Mouse (Mus musculus) cerebellum, postnatal 14 days (tissue): ENCODE measurements around the gene Six1.

Source experiments
- DNase-seq, 2 experiments: peaks; one replicate each; pipeline ENCODE4 v3.0.0; 2021; ENCODE audit warnings: mixed read lengths in 2 of 2

The Six1 gene

DNA sequence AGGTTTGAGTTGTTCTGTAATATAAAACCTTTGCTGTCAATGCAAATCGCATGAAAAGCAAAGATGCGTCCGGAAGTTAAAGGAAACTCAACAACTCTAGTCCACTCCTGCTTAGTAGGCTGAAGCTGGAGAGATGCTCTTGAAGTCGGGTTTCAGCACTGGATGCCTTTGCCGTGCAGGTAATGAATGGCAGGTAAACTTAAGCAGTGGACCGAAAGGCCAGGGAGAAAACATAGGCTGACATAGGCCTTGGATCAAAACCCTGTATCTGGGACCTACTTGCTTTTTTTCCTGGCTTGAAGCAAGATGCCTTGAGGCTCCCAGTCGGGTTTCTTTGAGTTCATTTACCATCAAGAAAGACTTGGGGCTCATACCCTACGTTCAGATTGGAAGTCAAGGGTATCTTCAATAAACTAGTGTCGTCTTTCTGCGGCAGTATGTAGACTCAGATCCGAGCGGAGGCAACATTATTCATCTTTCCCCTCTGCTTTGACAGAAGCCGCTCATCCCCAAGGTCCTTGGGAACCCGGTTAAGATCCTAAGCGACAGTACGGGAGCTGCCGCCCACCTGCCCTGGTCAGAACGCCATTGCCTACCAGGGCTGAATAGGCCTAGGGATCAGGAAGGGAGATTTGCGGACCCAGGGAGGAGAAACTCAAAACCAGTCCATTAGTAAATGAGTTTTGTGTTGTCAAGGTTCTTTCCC lies 4.0 kb downstream of the Six1 start:
- DNase-seq, result peak in 1 of 2 experiments; percentile 19

DNA sequence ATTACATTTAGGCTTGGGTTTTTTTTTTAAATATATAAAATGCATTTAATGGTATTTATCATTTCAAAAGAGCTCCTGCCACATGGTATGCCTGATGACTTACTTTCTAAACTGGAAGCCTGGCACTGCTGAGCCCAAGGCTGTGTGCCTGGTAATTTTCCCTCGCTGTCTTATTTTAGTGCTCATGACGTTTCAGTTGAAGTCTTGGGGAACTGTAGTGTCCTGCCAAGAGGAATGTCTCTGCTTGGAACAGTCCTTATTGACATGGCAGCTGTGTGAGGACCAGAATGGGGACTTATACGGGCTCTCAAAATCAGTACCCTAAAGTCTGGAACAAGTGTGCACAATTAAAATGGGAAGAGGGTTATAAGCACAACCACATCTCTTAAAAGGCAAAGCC lies 5.2 kb downstream of the Six1 start:
- DNase-seq, result peak in 1 of 2 experiments; percentile 11

DNA sequence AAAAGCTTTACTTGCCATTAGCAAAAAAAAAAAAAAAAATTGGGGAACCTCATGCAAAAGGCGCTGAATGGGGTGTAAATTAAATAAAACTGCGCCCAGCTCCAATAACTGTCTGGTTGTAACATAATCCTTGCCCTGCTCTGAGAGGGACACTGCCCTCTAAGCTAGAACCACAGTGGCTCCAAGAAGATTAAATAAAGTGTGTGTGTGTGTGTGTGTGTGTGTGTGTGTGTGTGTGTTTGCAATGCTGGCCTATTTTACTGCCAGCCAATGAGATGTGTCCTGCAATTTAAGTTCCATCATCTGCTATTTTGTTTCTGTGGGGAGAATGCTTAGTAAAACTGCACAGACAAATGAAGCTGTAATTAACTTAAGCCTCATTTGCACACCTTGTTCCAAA lies 6.1 kb downstream of the Six1 start:
- peak in 1 of 2 experiments; percentile 4 for DNase-seq

DNA sequence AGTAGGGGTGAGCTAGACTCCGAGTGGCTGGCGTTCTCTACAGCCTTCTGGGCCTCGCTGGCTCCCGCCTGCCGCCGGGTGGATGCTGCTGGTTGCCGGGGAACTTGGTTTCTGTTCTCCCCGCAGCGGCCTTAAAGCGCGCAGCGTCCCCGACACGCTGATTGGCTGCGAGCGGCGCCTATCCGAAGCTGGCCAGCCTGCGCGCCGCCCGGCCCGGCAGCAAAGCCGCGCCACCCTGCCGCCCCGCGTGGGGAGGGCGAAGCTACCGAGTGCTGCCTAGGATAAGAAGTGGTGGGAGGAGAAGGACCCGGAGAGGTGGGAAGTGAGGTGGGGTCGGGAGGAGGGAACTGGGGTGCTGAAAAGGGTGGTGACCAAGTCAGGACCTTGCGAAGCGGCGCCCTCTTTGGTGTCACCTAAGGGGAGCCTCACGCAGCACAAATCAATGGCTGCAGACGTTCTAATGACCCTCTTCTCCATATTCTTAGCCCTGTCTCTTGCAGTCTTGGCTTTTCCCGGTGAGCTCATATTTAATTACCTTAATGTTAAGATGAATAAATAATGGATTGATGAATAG lies 7.0 kb downstream of the Six1 start:
- peak; percentile 43 to 48 for DNase-seq

DNA sequence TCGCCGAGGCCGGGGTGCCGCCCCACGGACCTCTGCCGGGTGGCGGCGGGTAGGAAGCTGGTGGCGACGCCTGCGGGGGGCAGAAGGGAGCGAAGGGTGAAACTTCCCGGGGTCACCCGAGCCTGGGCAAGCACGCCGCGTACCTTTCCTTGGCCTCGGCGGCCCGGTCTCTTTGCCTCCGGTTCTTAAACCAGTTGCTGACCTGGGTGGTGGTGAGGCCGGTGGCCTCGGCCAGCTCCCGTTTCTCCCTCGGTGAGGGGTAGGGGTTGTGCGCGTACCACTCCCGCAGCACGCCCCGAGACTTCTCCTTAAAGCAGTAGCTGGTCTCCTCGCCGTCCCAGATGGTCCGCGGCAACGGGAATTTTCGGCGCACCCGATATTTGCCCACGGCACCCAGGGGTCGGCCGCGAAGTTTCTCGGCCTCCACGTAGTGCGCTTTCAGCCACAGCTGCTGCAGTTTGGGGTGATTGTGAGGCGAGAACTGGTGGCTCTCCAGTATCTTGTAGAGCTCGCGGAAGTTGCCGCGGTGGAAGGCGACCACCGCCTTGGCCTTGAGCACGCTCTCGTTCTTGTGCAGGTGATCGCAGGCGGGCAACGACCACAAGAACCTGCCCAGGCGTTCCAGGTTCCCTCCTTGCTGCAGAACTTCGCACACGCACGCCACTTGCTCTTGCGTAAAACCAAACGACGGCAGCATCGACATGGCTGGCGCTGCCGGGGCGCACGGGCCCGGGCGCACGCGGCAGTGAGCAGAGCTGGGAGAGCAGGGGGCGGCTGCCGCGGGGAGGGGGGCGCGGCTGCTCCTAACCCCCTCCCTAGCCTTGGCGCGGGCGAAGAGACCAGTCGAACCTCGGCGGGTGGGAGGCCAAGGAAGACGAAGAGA lies 7.7 kb downstream of the Six1 start:
- DNase-seq, result peak in 1 of 2 experiments; percentile 20

- peak in 1 of 2 experiments; percentile 23 for DNase-seq
Observed at GRCm38 (mm10) chr12:73045046-73045723, 8.5 kb downstream of the Six1 start.

DNA sequence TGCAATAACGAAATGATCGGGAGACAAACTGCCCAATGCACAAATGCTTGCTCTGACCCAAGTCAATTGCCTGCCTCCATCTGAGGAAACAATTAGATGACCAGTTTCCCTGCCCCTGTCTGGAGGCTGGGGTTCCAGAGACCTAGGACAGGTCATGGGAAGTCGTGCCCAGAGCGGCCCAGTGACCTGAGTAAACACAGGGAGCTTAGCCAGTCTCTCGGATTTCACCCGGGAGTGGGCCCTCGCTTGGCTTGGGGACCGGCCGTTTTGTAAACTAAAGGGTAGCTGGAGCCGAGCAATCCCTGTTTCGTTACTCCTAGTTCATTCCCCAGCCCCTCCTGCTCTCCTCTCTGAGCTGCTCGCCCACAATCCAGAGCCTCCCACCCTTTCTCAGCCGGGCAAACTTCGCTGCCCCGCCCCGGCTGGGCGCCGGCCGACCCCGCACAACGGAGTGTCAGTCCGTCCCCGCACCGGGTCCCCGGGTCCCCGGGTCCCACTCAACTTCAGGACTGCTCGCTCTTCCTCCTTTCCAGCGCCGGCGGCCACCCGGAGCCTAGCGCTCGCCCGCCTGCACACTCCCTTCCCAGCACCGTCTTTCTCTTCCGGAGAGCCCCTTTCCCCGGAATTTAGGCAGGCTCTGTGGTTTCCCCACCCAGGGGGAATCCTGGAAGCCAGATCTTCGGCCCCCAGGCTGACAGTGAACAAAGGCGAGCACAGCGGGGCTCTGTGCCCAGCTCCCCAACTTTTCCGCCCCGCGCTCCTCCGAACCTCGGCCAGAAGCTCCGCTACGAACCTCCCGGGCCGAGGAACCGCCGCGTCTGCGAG lies 9.3 kb downstream of the Six1 start:
- DNase-seq, result peak; percentile 21 to 47

DNA sequence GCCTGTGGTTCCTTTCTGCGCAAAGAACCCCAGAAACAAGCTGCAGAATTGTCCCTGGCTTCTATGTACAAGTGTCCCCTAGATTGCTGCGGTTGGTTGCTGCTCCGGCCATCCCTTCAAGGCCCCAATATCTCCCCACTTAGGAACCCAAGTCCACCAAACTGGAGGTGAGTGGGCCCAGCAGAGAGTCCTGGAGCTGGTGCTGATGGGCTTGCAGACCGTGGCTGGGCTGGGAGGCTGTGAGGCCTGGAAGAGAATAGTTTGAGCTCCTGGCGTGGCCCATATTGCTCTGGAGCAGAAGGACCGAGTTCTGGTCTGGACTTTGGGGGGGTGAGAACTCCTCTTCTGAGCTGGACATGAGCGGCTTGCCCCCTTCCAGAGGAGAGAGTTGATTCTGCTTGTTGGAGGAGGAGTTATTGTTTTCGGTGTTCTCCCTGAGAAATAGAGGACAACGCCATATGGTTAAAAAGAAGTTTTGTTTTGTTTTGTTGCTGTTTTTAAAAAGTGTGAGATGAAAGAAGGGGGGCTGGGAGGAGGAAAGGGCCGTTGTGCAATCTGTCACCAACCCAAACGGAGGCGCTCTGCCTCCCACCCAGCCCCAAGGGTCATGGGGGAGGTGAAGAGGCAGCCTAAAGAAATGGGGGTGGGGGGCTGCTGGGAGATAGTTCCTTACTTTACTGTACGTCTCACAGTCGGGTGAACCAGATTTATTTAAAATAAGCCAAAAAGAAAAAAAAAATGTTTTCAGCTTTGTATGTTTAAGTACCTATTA lies 10.1 kb downstream of the Six1 start:
- peak in 1 of 2 experiments; percentile 34 for DNase-seq

- no peak for DNase-seq
Observed at GRCm38 (mm10) chr12:73042903-73043302, 10.8 kb downstream of the Six1 start.

DNA sequence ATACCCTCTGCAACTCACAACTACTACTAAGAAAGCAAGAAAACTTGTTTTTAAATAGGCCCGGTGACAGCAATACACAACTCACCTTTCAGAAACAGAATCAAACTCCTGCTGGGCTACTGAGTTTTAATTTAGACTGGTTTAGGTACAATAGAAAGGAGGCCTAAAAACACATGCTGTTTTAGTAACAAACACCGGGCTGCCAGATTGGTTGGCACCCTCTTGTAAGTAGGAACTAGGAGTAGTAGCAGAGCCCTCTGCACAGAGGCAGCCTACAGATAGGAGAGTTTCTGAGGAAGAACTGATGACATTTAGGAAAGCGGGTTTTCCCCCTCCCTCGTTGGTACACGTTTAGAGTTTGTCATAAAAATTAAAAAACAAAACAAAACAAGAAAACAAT lies 11.3 kb downstream of the Six1 start:
- peak; percentile 22 to 53 for DNase-seq

DNA sequence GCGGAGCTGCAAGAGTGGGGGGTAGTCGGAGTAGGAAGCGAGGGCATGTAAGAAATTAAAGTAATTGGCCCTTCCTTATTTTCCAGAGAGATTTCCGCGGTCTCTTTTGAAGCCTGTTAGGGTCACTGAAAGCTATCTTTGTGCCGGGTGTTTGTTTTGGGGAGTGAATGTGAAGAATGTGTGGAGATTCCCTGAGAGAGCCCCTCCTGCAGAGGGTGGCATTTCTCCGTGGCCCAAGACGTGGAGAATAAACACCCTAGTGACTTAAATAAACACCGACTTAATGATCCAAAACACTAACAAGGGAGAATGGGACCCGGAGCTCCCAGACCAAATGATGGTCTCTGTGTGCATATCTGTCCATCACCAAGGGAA lies 12.4 kb downstream of the Six1 start:
- DNase-seq, result no peak

GRCm38 (mm10) chr12:73040563-73041255 lies 13.0 kb downstream of the Six1 start:
- DNase-seq, result peak in 1 of 2 experiments; percentile 37

DNA sequence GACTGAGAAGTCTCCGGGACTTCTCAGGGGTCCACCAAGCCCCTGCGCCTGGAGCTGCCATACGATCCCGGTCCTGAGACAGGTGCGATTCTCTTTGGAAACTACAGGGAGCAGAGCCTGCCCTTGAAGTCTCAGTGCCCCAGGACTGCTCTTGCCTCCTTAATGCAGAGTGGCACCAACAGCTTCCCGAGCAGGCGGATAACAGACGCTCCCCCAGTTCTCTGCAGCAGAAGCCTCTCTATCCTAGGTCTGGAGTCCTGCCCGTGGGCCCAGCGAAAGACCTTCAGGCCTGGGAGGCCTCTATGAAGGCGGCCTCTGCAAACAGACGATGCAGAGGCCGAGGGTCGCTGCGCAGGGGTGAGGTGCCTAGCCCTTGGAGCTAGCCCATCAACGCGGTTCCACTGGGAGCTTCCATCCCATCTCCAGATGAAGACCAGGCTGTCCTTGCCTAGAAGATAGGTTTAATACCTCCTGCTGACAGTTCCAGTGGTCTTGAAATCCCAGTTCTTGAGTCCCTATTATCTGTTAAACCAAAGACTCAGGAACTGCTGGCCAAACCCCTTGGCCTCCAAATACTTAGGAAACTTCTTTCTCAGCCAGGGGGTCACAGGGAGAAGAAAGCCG lies 13.6 kb downstream of the Six1 start:
- peak in 1 of 2 experiments; percentile 20 for DNase-seq

DNA sequence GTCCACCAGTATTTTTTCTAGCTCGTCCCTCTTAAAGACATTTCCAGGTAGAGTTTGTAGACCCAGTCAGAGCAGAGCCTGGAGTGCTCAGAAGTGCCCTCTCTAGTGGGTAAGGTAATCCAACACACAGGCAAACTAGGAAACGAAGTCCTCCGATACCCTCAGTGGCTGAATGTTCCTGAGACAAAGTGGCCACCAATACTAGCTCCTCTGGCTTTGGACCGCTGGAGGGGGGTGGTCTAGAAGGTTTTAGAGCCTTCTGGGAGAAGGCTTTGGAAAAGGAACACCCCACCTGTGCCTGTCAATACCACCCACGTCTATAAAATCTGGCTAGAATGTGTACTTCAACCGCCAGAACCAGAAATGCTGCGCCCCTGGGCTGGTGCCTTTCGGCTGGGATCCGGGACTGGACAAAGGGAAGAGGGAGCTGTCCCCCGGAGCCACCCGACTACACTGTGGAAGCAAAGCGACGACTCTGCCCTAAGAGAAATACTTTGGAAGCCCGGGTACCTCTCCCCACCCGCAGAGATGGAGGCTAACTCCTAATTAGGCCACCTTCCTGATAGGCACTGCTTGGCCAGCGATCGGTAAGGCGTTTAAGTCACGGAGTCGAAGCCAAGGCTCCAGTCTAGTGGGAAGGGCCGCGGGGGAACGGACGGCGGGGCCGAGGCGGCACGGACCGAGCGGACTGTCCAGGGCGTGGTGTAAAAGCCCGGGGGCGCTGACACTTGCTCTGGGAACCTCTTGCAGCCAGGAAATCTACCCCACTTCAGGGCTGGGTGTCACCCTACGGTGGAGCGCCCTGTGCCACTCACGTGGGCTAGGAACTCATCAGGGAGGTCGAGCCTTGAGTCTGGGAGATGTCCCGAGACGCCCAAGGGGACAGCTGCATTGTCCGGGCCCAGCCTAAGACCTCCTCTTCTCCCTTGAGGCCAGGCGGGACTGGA lies 14.4 kb downstream of the Six1 start:
- peak in 1 of 2 experiments; percentile 13 for DNase-seq

- peak in 1 of 2 experiments; percentile 13 for DNase-seq
Observed at GRCm38 (mm10) chr12:73038441-73038991, 15.2 kb downstream of the Six1 start.

DNA sequence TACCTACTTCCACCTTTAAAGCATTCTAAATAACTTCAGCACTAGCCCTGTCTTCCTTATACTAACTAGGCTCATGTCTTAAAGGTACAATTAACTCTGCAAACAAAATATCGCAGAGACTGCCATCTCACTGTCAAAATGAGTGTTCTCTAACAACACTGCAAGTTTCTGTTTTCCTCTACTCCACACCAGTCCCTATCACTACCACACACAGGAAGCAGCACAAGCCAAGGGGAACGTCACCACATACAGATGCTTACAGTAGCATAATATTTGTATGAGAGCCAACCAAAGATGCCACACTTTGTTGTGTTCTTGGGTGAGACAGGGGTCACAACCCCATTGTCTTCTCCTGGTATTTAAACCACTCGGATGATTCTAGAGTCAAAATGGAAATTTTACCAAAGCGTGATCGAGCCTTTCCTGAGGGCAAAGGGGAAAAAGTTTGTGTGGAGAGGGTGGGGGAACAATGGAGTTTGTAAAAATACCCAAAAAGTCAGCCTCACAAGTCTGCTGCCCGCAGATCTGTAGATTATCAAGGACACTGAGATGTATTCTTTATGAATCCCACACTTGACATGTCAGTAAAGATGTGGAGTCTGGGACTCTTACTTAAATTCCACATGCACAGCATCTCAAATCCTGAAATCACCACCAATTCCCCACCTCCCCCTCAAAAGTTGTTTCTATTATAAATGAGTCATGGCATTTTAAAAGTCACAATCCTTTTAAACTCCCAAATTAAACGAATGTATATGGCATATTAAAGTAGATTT lies 16.1 kb downstream of the Six1 start:
- DNase-seq, result peak in 1 of 2 experiments; percentile 17
